Mouse (Mus musculus) kidney, adult 2 months (tissue): ENCODE measurements around the gene Gm11032. TPM values are rescaled to one million over a fixed set of nuclear protein-coding genes. Genes with fewer than 3 reads are reported as not detected.
"Not testable (repeated sequence)": the region's sequence is repeated elsewhere in the genome, so short reads cannot be mapped to it uniquely, and the experiment has no call there.

Experiments
- DNase-seq: peaks from one replicate; pipeline ENCODE4 v3.0.0; 2021
- H3K27ac ChIP-seq: fragments of 200-500 bp; 2 replicates; pipeline ENCODE4 v1.5.1; 2012; ENCODE audit warnings: low read depth, low read length, control low read depth, inconsistent platforms; ENCODE audit not compliant: insufficient read depth
- H3K27me3 ChIP-seq: fragments of 200-500 bp; replicated peaks from 2 replicates; pipeline ENCODE4 v1.6.1; 2012; ENCODE audit warnings: mild to moderate bottlenecking, moderate library complexity, low read length, inconsistent platforms; ENCODE audit not compliant: control insufficient read depth, insufficient read depth
- H3K36me3 ChIP-seq: fragments of 200-500 bp; 2 replicates; pipeline ENCODE4 v1.6.1; 2012; ENCODE audit warnings: mild to moderate bottlenecking, moderate library complexity, low read length, inconsistent platforms; ENCODE audit not compliant: control insufficient read depth, insufficient read depth
- H3K4me1 ChIP-seq: fragments of 200-500 bp; 2 replicates; pipeline ENCODE4 v1.6.1; 2011; ENCODE audit warnings: low read length; ENCODE audit not compliant: control insufficient read depth, insufficient read depth
- H3K4me3 ChIP-seq: fragments of 200-500 bp; 2 replicates; pipeline ENCODE4 v1.5.1; 2011; ENCODE audit warnings: mild to moderate bottlenecking, low read depth, low read length, control low read depth; ENCODE audit not compliant: insufficient read depth
- CTCF ChIP-seq: fragments of 200-500 bp; conservative IDR thresholded peaks from 2 replicates; pipeline ENCODE4 v1.5.1; 2011; ENCODE audit warnings: low read depth, mild to moderate bottlenecking, control low read depth, low read length, moderate library complexity, mixed read lengths; ENCODE audit not compliant: insufficient read depth, insufficient read length
- POLR2A ChIP-seq: fragments of 200-500 bp; IDR thresholded peaks from one replicate; pipeline ENCODE4 v1.6.1; 2011; ENCODE audit warnings: low read depth, low read length, control low read depth
- WGBS: fragments of 180-500 bp; shearing (Covaris S2); methylation state at CpG from one replicate; pipeline ENCODE4 v1.1.7; 2018; 5-methylcytosine and 5-hydroxymethylcytosine counted together
- polyA plus RNA-seq: library from polyadenylated mRNA; depleted of rRNA; stranded (reverse); fragments of >200 nt; gene quantifications from 2 replicates; pipeline ENCODE4 v1.2.3, GENCODE M21; 2012

Gm11032 gene
- polyA plus RNA-seq, 1 experiment = not detected

DNA sequence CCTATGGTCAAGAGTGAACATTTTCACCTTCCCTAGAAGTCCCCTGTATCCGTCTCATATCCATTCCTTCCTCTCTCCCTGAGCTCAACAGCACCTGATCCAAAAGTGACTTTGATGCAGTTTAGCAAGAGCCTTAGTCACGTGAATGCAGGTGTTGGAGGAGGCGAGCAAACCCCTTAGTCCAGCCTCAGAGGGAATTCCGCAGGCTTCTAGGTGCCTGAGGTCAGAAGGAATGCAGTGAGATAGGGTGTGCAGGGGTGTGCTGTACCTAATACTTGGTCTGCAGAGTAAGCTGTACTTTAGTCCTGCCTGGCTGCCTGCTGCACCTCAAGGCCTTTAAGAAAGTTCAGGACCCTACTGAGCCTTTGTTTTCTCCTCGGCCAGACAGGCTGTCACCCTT lies 23.9 kb downstream of the Gm11032 start:
- H3K27me3 ChIP-seq = no peaks in the 10 kb centered on the region
- H3K27ac ChIP-seq = no peak overlapping the region
- TF ChIP-seq CTCF (no peak), POLR2A (no peak)
- H3K36me3 ChIP-seq = peaks cover 2% of the 10 kb centered on the region; the same call in 1 of the 2 replicates
- H3K4me1 ChIP-seq = 0 out of 2 replicates have a peak, but pooled peaks cover 2% of the 10 kb centered on the region
- H3K4me3 ChIP-seq = no peak overlapping the region
- 63% methylated on average over 5 of the region's 5 CpGs for WGBS
- no peak for DNase-seq

DNA sequence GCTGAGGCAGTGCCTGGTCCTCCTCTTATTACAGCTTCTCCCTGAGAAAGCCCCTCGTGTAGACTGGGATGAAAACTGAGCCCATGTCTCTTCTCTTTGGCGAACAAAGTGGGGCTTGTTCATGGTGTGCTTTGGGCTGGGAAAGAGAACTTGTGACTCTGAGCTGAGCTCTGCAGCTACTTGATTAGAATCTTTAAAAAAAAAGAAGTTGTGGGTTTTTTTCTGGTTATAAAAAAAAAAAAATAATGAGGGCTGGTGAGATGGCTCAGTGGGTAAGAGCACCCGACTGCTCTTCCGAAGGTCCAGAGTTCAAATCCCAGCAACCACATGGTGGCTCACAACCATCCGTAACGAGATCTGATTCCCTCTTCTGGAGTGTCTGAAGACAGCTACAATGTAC lies 25.3 kb downstream of the Gm11032 start:
- H3K4me3 ChIP-seq, H3K27me3 ChIP-seq, DNase-seq, H3K36me3 ChIP-seq, H3K4me1 ChIP-seq, H3K27ac ChIP-seq: not testable (repeated sequence)
- WGBS = 81% methylated on average over 6 of the region's 6 CpGs

- H3K36me3 ChIP-seq = peaks cover 2% of the 10 kb centered on the region; the same call in 1 of the 2 replicates
- no peak for DNase-seq
- WGBS = 66% methylated on average over 9 of the region's 9 CpGs
- no peak overlapping the region for H3K4me3 ChIP-seq
- H3K27me3 ChIP-seq = no peaks in the 10 kb centered on the region
- TF ChIP-seq POLR2A (no peak), CTCF (no peak)
- no peak overlapping the region for H3K27ac ChIP-seq
- H3K4me1 ChIP-seq = no peaks in the 10 kb centered on the region
Measured at GRCm38 (mm10) chr11:4646409-4646808, 26.5 kb downstream of the Gm11032 start.

GRCm38 (mm10) chr11:4659818-4660217 lies 40.0 kb downstream of the Gm11032 start:
- DNase-seq = no peak
- H3K27me3 ChIP-seq = no peaks in the 10 kb centered on the region
- H3K36me3 ChIP-seq = no peaks in the 10 kb centered on the region; the same call in none of the 2 replicates
- 94% methylated on average over 1 of the region's 1 CpGs for WGBS
- H3K4me3 ChIP-seq = no peak overlapping the region
- no peak overlapping the region for H3K27ac ChIP-seq
- TF ChIP-seq CTCF (no peak), POLR2A (no peak)
- no peaks in the 10 kb centered on the region for H3K4me1 ChIP-seq

DNA sequence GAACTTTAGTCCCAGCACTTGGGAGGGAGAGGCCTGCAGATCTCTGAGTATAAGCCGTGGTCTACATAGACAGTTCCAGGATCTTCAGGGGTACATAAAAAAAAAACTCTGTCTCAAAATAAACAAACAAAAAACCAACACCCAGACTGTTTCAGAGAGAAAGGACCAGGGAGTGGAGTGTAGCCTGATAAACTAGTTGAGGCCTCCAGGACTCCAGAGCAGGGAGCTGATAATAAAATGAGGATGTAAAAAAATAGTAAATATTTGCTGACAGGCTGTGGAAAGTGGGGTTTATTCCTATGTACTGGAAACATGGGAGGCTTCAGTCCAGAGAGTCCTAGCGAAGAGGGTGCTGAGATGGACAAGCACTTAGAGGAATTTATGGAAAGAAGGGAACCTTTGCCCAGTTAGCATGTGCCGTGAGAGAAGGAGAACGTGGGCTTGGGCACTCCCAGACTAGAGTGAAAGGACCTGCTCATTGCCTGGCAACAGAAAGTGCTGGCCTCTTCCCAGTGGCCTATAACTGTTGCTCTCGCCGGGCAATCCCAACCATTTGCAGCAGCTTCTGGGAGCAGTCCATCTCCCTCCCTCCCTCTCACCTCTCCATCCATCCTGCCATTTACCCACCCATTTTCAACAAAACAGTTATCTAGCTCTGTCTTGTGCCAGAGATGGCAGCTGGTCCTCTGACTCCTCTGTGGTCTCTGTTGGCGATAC lies 40.6 kb downstream of the Gm11032 start:
- Histone ChIP-seq H3K27me3 (no peaks in the 10 kb centered on the region), H3K4me3 (no peak overlapping the region), H3K36me3 (no peaks in the 10 kb centered on the region; the same call in none of the 2 replicates), H3K27ac (no peak overlapping the region), H3K4me1 (no peaks in the 10 kb centered on the region)
- TF ChIP-seq POLR2A (no peak), CTCF (no peak)
- WGBS = 63% methylated on average over 7 of the region's 7 CpGs
- no peak for DNase-seq

DNA sequence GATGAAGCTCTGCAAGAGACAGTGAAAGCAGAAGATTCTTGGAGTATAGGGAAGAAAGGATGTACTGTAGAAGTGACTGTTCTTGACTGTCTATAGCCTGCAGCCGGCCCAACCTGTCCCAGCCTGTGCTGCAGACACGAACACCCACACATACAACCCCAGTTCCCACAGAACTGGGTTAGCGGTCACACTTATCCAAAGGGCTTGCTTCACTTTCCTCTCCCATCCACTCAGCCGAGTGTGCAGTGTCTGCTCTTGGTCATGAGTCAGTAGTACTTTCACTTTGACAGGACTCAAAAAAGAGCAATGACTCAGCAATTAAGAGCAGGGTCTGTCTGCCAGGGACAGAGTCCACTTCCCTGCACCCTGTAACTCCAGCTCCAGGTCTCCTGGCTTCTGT lies 41.5 kb downstream of the Gm11032 start:
- no peaks in the 10 kb centered on the region for H3K4me1 ChIP-seq
- 61% methylated on average over 4 of the region's 4 CpGs for WGBS
- no peaks in the 10 kb centered on the region for H3K27me3 ChIP-seq
- TF ChIP-seq CTCF = no peak
- no peak for TF ChIP-seq POLR2A
- H3K27ac ChIP-seq = no peak overlapping the region
- H3K4me3 ChIP-seq = no peak overlapping the region
- peak; percentile 60 for DNase-seq
- no peaks in the 10 kb centered on the region; the same call in none of the 2 replicates for H3K36me3 ChIP-seq

- TF ChIP-seq CTCF = no peak
- no peak for TF ChIP-seq POLR2A
- Histone ChIP-seq H3K4me1 (no peaks in the 10 kb centered on the region), H3K36me3 (no peaks in the 10 kb centered on the region; the same call in none of the 2 replicates), H3K27ac (no peak overlapping the region), H3K4me3 (no peak overlapping the region), H3K27me3 (no peaks in the 10 kb centered on the region)
- DNase-seq = no peak
- WGBS = 82% methylated on average over 10 of the region's 10 CpGs
Measured at GRCm38 (mm10) chr11:4661871-4662495, 42.1 kb downstream of the Gm11032 start.
